Mouse (Mus musculus): ENCODE results near the gene Tmem163. TPM values are rescaled to one million over a fixed set of nuclear protein-coding genes. Genes with fewer than 3 reads are reported as not detected.

The Tmem163 gene
- polyA plus RNA-seq, 1 experiment from 2014 or later = 23.4 TPM

DNA sequence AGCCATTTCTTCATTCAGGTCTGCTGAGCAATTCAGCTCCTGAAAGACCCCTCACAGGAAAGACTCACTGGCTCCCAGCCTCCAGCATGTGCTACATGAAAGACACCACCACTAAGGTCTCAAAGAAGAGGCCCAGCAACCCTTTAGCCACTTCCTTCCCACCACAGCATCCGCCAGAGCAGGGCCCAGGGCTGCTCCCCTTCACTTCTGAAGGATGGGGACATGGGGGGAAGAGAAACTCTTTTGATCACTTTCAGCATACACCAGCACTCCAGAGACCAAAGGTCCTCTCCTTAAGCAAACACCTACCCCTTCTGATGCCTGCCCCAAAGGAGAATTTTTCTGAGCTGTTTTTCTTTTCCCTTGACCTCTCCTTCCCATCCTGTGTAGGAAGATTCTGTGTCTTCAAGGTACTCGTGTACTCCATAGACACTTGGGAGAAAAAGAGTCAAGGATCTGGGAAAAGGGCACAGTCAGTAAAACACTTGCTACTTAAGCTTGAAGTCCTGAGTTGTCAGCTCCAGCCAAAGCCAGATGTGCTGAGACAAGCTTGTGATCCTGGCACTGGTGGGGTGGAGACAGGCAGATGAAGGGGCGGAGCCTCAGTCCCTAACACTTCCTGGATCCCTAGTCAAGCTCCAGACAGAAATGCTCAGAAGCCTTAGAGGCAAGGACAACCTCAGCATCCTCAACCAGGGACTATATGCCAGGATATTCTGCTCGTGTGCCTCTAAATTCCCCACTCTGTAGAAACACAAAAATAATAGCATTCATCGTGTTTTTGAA, 53.6 kb downstream of the Tmem163 start:
- H3K27me3 ChIP-seq (ENCODE audit: control insufficient read depth, insufficient read depth, low read length) = no peaks in the 10 kb centered on the region
- H3K27ac ChIP-seq (ENCODE audit: low read depth, low read length) = no peak overlapping the region
- DNase-seq (ENCODE audit: low spot score) (no peak), ATAC-seq (replicated peaks; ENCODE audit: low FRiP score) (0 out of 2 replicates have a peak, but pooled peaks have one; percentile 18)
- H3K4me2 ChIP-seq (ENCODE audit: low read depth, low read length, severe bottlenecking) = no peak overlapping the region
- H3K9ac ChIP-seq (ENCODE audit: low read length) = no peak overlapping the region
- 60% methylated on average over 5 of the region's 5 CpGs for WGBS
- no peaks in the 10 kb centered on the region for H3K36me3 ChIP-seq (ENCODE audit: control insufficient read depth, insufficient read depth, low read length)
- no peaks in the 10 kb centered on the region for H3K4me1 ChIP-seq (replicated peaks; ENCODE audit: control insufficient read depth, insufficient read depth, low read length)
- H3K4me3 ChIP-seq (ENCODE audit: low read depth, low read length) = no peak overlapping the region
- H3K9me3 ChIP-seq (ENCODE audit: control insufficient read depth, low read length) = no peaks in the 10 kb centered on the region

DNA sequence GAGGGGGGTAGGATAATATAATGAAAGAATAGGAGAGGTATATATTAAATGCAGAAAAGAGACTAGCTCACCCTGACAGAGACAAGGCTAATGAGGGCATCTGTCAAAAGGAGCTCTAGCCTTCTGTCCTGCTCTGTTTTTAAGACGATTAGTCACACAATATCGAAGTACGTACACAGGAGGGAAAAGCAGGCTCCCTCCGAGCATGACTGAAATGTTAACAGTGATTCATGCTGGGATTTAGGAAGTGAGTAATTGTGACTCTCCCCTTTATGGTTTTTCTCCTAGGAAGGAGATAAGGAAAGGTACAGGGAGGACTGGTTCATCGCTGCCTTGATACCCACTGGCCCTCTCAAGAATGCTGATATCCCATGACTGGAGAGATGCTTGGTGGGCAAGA, 57.0 kb downstream of the Tmem163 start:
- no peak overlapping the region for H3K27ac ChIP-seq (ENCODE audit: low read depth, low read length)
- no peaks in the 10 kb centered on the region for H3K4me1 ChIP-seq (replicated peaks; ENCODE audit: control insufficient read depth, insufficient read depth, low read length)
- H3K9ac ChIP-seq (ENCODE audit: low read length) = no peak overlapping the region
- ATAC-seq (replicated peaks; ENCODE audit: low FRiP score) (no peak), DNase-seq (ENCODE audit: low spot score) (no peak)
- H3K9me3 ChIP-seq (ENCODE audit: control insufficient read depth, low read length) = no peaks in the 10 kb centered on the region
- no peak overlapping the region for H3K4me2 ChIP-seq (ENCODE audit: low read depth, low read length, severe bottlenecking)
- no peaks in the 10 kb centered on the region for H3K36me3 ChIP-seq (ENCODE audit: control insufficient read depth, insufficient read depth, low read length)
- no peaks in the 10 kb centered on the region for H3K27me3 ChIP-seq (ENCODE audit: control insufficient read depth, insufficient read depth, low read length)
- 81% methylated on average over 5 of the region's 5 CpGs for WGBS
- H3K4me3 ChIP-seq (ENCODE audit: low read depth, low read length) = no peak overlapping the region

DNA sequence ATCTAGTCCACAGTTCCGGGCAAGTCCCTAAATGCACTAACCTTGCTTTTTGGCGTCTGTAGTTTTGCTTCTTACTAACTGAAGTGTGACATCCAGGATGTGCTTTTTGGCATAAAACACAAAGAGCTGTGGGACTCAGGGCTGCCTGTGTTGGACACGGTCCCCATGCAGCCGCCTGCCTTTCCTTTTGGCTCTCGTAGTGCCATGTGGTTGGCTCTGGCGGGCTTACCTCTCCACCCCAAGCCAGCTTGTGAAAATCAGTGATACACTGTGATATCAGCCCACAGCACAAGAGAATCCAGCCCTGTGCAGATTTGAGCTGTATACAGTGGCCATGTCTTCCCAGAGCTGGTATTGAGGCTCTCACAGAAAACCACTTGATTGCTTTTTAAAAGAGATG, 60.3 kb downstream of the Tmem163 start:
- no peak for DNase-seq (ENCODE audit: low spot score)
- no peak overlapping the region for H3K4me2 ChIP-seq (ENCODE audit: low read depth, low read length, severe bottlenecking)
- no peaks in the 10 kb centered on the region for H3K36me3 ChIP-seq (ENCODE audit: control insufficient read depth, insufficient read depth, low read length)
- no peak overlapping the region for H3K9ac ChIP-seq (ENCODE audit: low read length)
- no peak overlapping the region for H3K27ac ChIP-seq (ENCODE audit: low read depth, low read length)
- no peaks in the 10 kb centered on the region for H3K9me3 ChIP-seq (ENCODE audit: control insufficient read depth, low read length)
- no peak for ATAC-seq (replicated peaks; ENCODE audit: low FRiP score)
- H3K4me3 ChIP-seq (ENCODE audit: low read depth, low read length) = no peak overlapping the region
- 85% methylated on average over 6 of the region's 6 CpGs for WGBS
- no peaks in the 10 kb centered on the region for H3K27me3 ChIP-seq (ENCODE audit: control insufficient read depth, insufficient read depth, low read length)
- H3K4me1 ChIP-seq (replicated peaks; ENCODE audit: control insufficient read depth, insufficient read depth, low read length) = no peaks in the 10 kb centered on the region

DNA sequence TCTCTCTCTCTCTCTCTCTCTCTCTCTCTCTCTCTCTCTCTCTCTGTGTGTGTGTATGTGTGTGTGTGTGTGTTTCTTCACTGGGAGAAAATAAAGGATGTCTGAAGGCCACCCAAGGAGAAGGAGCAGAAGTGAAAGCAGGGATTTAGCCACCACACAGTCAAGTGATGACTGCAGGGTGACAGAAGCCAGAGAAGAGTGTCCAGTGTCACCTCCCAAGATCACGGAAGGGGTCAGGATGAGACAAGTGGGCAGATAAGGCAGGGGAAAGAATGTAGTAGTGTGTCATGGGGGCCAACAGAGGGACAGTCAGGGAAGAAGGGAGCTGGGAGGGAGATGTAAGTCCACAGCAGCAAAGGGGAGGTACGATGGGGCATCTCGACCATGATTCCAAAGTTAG, 69.0 kb downstream of the Tmem163 start:
- ATAC-seq (replicated peaks; ENCODE audit: low FRiP score) (no peak), DNase-seq (ENCODE audit: low spot score) (no peak)
- Histone ChIP-seq H3K27ac (ENCODE audit: low read depth, low read length) (no peak overlapping the region), H3K27me3 (ENCODE audit: control insufficient read depth, insufficient read depth, low read length) (no peaks in the 10 kb centered on the region), H3K4me3 (ENCODE audit: low read depth, low read length) (no peak overlapping the region), H3K4me1 (replicated peaks; ENCODE audit: control insufficient read depth, insufficient read depth, low read length) (no peaks in the 10 kb centered on the region), H3K9me3 (ENCODE audit: control insufficient read depth, low read length) (no peaks in the 10 kb centered on the region), H3K4me2 (ENCODE audit: low read depth, low read length, severe bottlenecking) (no peak overlapping the region), H3K36me3 (ENCODE audit: control insufficient read depth, insufficient read depth, low read length) (no peaks in the 10 kb centered on the region), H3K9ac (ENCODE audit: low read length) (no peak overlapping the region)
- 93% methylated on average over 3 of the region's 3 CpGs for WGBS

DNA sequence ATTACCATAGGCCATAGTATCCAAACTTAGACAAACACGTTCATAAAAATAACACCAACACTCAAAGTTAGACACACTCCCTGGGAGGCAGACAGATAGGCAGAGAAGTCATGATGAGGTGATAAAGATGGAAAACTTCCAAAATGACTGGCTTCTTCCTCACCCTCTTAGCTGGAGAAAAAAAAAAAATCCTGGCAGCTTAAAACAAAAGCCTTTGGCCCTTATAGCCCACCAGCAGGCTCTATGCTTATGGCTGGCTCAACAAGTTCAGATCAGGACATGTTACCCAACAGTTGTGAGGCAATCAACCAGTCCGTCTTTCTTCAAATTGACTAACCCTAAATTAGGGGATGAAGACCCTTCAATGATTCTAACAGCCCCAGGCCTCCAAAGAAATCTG, 69.5 kb downstream of the Tmem163 start:
- no peak overlapping the region for H3K4me3 ChIP-seq (ENCODE audit: low read depth, low read length)
- H3K36me3 ChIP-seq (ENCODE audit: control insufficient read depth, insufficient read depth, low read length) = no peaks in the 10 kb centered on the region
- H3K4me2 ChIP-seq (ENCODE audit: low read depth, low read length, severe bottlenecking) = no peak overlapping the region
- WGBS = 92% methylated on average over 2 of the region's 2 CpGs
- ATAC-seq (replicated peaks; ENCODE audit: low FRiP score) (no peak), DNase-seq (ENCODE audit: low spot score) (no peak)
- no peak overlapping the region for H3K27ac ChIP-seq (ENCODE audit: low read depth, low read length)
- no peaks in the 10 kb centered on the region for H3K27me3 ChIP-seq (ENCODE audit: control insufficient read depth, insufficient read depth, low read length)
- no peaks in the 10 kb centered on the region for H3K4me1 ChIP-seq (replicated peaks; ENCODE audit: control insufficient read depth, insufficient read depth, low read length)
- H3K9ac ChIP-seq (ENCODE audit: low read length) = no peak overlapping the region
- H3K9me3 ChIP-seq (ENCODE audit: control insufficient read depth, low read length) = no peaks in the 10 kb centered on the region

DNA sequence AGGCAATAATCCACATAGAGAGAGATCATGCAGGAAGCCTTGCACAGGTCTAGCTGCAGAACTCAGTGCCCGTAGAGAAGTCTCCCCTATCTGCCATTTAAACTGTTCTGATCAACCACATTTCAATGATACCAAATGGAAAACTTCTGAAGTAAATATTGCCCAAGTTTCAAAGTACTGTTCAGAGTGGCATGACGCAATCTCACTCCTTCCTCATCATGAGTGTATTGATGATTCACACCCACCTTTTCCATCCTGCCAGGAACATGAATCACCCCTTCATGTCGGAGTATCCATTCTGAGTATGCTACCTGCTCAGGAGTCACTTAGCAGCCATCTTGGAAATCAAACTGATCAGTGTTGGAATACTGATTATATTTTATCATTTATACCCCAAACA, 71.0 kb downstream of the Tmem163 start:
- Histone ChIP-seq H3K4me2 (ENCODE audit: low read depth, low read length, severe bottlenecking) (no peak overlapping the region), H3K9me3 (ENCODE audit: control insufficient read depth, low read length) (no peaks in the 10 kb centered on the region), H3K4me1 (replicated peaks; ENCODE audit: control insufficient read depth, insufficient read depth, low read length) (peaks cover 2% of the 10 kb centered on the region; the same call in 1 of the 2 replicates), H3K27ac (ENCODE audit: low read depth, low read length) (no peak overlapping the region), H3K9ac (ENCODE audit: low read length) (no peak overlapping the region), H3K4me3 (ENCODE audit: low read depth, low read length) (no peak overlapping the region), H3K27me3 (ENCODE audit: control insufficient read depth, insufficient read depth, low read length) (no peaks in the 10 kb centered on the region), H3K36me3 (ENCODE audit: control insufficient read depth, insufficient read depth, low read length) (no peaks in the 10 kb centered on the region)
- DNase-seq (ENCODE audit: low spot score) = no peak
- no peak for ATAC-seq (replicated peaks; ENCODE audit: low FRiP score)
- 91% methylated on average over 3 of the region's 3 CpGs for WGBS

DNA sequence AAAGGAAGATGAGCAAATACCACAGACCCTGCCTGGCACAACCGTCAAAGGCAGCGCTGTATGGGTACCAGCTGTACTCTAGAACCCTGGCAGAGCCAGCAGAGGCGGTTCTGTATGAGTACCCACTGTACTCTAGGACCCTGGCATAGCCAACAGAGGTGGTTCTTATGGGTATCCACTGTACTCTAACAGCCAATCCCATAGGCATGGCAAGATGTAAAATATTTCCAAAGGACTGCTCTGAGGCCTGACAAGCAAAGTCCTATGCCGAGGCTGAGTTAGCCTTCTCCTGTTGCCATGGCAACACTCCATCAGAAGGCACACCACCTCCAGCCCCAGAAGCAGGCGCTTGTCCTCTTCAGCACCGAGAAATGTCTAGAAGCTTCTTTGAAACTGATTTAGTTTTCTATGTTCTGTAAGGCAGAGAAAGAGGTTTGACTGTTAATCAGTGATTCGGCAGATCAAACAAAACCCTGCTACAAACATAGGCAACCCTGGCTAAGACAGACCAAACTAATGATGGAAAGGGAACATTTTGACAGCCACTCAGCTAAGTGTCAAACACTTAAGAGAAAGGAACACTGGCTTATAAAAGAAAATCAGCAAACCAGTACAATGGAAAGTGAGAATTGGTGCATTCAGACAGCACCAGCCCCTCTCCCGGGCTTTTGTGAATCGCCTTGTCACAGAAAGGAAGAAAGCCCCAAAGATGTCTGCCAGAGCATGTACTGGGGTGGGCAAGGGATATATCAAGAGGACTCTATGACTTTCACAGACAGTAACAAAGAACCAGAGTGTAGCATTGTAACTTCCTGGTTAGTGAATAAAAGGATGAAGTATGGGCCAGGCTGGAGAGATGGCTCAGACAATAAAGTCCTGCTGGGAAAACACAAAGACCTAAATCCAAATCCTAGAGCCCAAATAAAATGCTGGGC, 75.4 kb downstream of the Tmem163 start:
- 48% methylated on average over 9 of the region's 9 CpGs for WGBS
- ATAC-seq (replicated peaks; ENCODE audit: low FRiP score) = peak; percentile 57
- no peak overlapping the region for H3K4me2 ChIP-seq (ENCODE audit: low read depth, low read length, severe bottlenecking)

DNA sequence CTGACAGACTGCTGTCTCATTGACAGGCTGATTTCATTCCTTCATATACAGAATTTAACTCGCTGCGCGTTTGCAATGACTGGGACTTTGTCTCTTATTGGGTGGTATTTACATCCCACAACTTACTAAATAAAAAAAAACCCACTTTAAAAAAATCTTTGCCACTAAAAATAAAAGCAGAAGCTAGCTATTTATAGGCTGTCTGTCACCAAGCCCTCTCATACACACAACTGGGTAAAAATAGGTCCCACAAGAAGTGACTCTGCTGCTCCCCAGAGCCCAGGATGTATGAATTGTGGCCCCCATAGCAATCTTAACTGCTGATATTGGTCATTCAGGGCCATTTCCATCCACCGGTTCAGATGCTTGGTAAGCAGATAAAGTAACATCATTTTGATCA, 83.2 kb downstream of the Tmem163 start:
- 94% methylated on average over 4 of the region's 4 CpGs for WGBS
- DNase-seq (ENCODE audit: low spot score) (no peak), ATAC-seq (replicated peaks; ENCODE audit: low FRiP score) (no peak)

More for the DNA sequence above, 75.4 kb downstream of the Tmem163 start:
- peaks cover 2% of the 10 kb centered on the region; the same call in 1 of the 2 replicates for H3K4me1 ChIP-seq (replicated peaks; ENCODE audit: control insufficient read depth, insufficient read depth, low read length)
- DNase-seq (ENCODE audit: low spot score) = no peak
- no peaks in the 10 kb centered on the region for H3K36me3 ChIP-seq (ENCODE audit: control insufficient read depth, insufficient read depth, low read length)
- H3K9ac ChIP-seq (ENCODE audit: low read length) = no peak overlapping the region
- no peaks in the 10 kb centered on the region for H3K9me3 ChIP-seq (ENCODE audit: control insufficient read depth, low read length)
- H3K27ac ChIP-seq (ENCODE audit: low read depth, low read length) = no peak overlapping the region
- no peak overlapping the region for H3K4me3 ChIP-seq (ENCODE audit: low read depth, low read length)
- no peaks in the 10 kb centered on the region for H3K27me3 ChIP-seq (ENCODE audit: control insufficient read depth, insufficient read depth, low read length)

More for the DNA sequence above, 83.2 kb downstream of the Tmem163 start:
- Histone ChIP-seq H3K4me3 (ENCODE audit: low read depth, low read length) (no peak overlapping the region), H3K9ac (ENCODE audit: low read length) (no peak overlapping the region), H3K36me3 (ENCODE audit: control insufficient read depth, insufficient read depth, low read length) (no peaks in the 10 kb centered on the region), H3K4me2 (ENCODE audit: low read depth, low read length, severe bottlenecking) (no peak overlapping the region), H3K27ac (ENCODE audit: low read depth, low read length) (no peak overlapping the region), H3K9me3 (ENCODE audit: control insufficient read depth, low read length) (no peaks in the 10 kb centered on the region), H3K4me1 (replicated peaks; ENCODE audit: control insufficient read depth, insufficient read depth, low read length) (no peaks in the 10 kb centered on the region), H3K27me3 (ENCODE audit: control insufficient read depth, insufficient read depth, low read length) (no peaks in the 10 kb centered on the region)
